8 mouse cellular contexts compared by ENCODE assay signal in the genomic region with DNA sequence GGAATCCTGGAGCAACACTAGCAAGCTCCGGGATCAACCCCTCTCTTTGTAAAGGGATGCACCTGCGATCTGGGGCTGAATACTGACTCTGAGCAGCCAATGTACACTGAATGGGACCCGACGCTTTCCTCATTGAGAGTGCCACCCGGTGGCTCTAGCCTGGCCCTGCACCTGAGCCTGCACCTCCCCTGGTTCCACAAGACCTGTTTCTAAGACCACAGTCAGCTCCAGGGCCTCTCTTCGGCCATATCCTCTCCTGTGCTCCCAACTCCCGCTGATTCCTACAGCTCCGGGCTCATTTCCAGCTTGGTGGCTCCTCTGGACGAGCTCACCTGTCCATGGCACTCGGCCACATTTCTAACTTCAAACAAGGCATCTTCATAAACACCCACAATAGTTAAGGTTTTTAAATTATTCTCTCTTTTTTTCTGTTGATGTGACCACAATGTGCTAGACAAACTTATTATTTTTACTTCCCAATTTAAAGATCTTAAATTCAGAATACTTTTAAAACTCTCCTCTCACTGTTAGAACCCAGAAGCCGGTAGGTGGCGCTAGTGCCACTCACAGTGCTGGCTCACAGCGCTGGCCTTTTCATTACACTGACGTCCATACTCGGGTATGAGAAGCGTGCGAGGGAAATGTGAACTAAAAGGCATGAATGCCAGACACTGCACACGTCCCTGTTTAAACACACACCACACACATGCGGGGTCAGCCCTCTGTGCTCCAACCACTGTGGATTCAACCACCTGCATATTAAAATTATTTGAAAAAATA. TPM values are rescaled to one million over a fixed set of nuclear protein-coding genes. Genes with fewer than 3 reads are reported as not detected.
DNase-seq lines count a peak whose midpoint lies in the region; ATAC-seq and TF ChIP-seq lines count a peak whose summit lies in the region.

No protein-coding gene starts in this region.

- H3K4me2 ChIP-seq in hindbrain, postnatal 0 days (ENCODE audit: low read depth, low read length) = no peak overlapping the region

- peak; percentile 46 for DNase-seq in WW6 (ENCODE audit: low read depth, low spot score)
- peak; percentile 75 to 76 for DNase-seq in cerebellum, postnatal 36 days
- peak; percentile 42 to 61 for DNase-seq in gastrocnemius, adult 8-10 months (ENCODE audit: low spot score in 2 of 2)
- peak; percentile 94 for DNase-seq in hindbrain, postnatal 0 days (ENCODE audit: low spot score)
- DNase-seq in left cerebral cortex, adult 18-20 months (ENCODE audit: low spot score in 2 of 2) = peak; percentile 82 to 88
- DNase-seq in right cerebral cortex, postnatal 25 days = peak; percentile 70
- peak; percentile 87 for DNase-seq in urinary bladder, postnatal 25 days (ENCODE audit: low spot score)

- WGBS in hindbrain, postnatal 0 days = 18% methylated on average over 19 of the region's 19 CpGs

- H3K36me3 ChIP-seq in hindbrain, postnatal 0 days (ENCODE audit: insufficient read depth, low read length) = no peaks in the 10 kb centered on the region

- H3K9ac ChIP-seq in hindbrain, postnatal 0 days (replicated peaks; ENCODE audit: low read length) = no peak overlapping the region

- no peaks in the 10 kb centered on the region for H3K9me3 ChIP-seq in hindbrain, postnatal 0 days (ENCODE audit: low read length)

- H3K27me3 ChIP-seq in hindbrain, postnatal 0 days (ENCODE audit: insufficient read depth, low read length) = no peaks in the 10 kb centered on the region

- peak; percentile 85 for TF ChIP-seq CTCF in hindbrain, postnatal 0 days (IDR thresholded peaks at IDR 0.05; ENCODE audit: low read depth)

- no peak overlapping the region for H3K27ac ChIP-seq in hindbrain, postnatal 0 days

- H3K4me1 ChIP-seq in hindbrain, postnatal 0 days (ENCODE audit: insufficient read depth, low read length) = 0 out of 2 replicates have a peak, but pooled peaks cover 3% of the 10 kb centered on the region

- H3K4me3 ChIP-seq in hindbrain, postnatal 0 days (ENCODE audit: low read length) = no peak overlapping the region

- ATAC-seq in hindbrain, postnatal 0 days = peak; percentile 85
- peak; percentile 85 for ATAC-seq in megakaryocyte progenitor cell, adult 5-6 weeks (replicated peaks; ENCODE audit: poor library complexity)

RNA-seq across cellular contexts. Expression of gene Myzap, which starts 48.5 kb away (rescaled TPM):
- total RNA-seq in gastrocnemius, adult 8-10 months (2022) = 1 to 10 TPM; 1.8 to 3.2 (median 2.5) TPM
- 0.29 and 1.3 TPM in 2 replicates for total RNA-seq in hindbrain, postnatal 0 days (2014; rRNA removed)
- 1.6 and 1.9 TPM in 2 replicates for polyA plus RNA-seq in hindbrain, postnatal 0 days (2015; fragmentation: Nextera tagmentation; extraction: Ambion mirVana)
- total RNA-seq in left cerebral cortex, adult 18-20 months (2021) = 1 to 10 TPM; 1.7 to 2.3 TPM
- total RNA-seq in megakaryocyte progenitor cell, adult 5-6 weeks (2015) = not detected in 2 replicates
- total RNA-seq in megakaryocyte progenitor cell, adult 5-6 weeks (2017) = 0.98 and 1.5 TPM in 2 replicates

RNA-seq across cellular contexts. Expression of gene Polr2m, which starts 57.9 kb away (rescaled TPM):
- 100 to 1,000 TPM; 186 to 228 (median 210) TPM for total RNA-seq in gastrocnemius, adult 8-10 months (2022)
- total RNA-seq in hindbrain, postnatal 0 days (2014; rRNA removed) = 187 and 814 TPM in 2 replicates
- polyA plus RNA-seq in hindbrain, postnatal 0 days (2015; fragmentation: Nextera tagmentation; extraction: Ambion mirVana) = 291 and 293 TPM in 2 replicates
- 100 to 1,000 TPM; 196 to 213 TPM for total RNA-seq in left cerebral cortex, adult 18-20 months (2021)
- 92.6 and 99.8 TPM in 2 replicates for total RNA-seq in megakaryocyte progenitor cell, adult 5-6 weeks (2015)
- total RNA-seq in megakaryocyte progenitor cell, adult 5-6 weeks (2017) = 131 and 144 TPM in 2 replicates
